Mouse (Mus musculus) erythroblast, embryonic 14.5 days (primary cell): ENCODE measurements around the gene Poc1a.

ENCODE experiments used
- GATA1 ChIP-seq: IDR thresholded peaks from 2 replicates; pipeline ENCODE4 v1.6.1; 2012; ENCODE audit warnings: low read length, inconsistent platforms, mixed read lengths
- TAL1 ChIP-seq: IDR thresholded peaks from 3 replicates; pipeline ENCODE4 v1.6.1; 2012; ENCODE audit warnings: low read length, inconsistent platforms, mixed read lengths

DNA sequence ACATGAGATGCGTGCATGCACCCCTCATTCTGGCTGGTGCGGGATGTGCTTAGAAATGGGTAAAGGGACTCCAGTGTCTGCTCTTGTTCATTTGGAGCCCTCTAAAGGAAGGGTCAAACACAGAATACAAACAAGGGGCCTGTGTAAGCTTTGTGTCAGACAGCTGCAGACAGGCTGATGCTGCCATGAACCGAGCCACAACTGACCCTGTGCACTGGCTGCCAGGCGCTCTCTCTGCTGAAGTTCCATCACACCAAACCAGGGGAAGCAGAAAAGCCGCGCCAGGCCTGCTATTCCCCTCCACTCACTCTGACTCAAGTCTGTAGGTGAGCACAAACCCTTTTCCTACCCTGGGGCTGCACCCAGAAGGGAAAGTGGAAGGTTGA lies 58.3 kb downstream of the Poc1a start:
- TF ChIP-seq TAL1, result no peak
- TF ChIP-seq GATA1, result no peak
